Mouse (Mus musculus): ENCODE results near the gene Dgkd. TPM values are rescaled to one million over a fixed set of nuclear protein-coding genes. Genes with fewer than 3 reads are reported as not detected.

Gene Dgkd
- 60.5 and 61.1 TPM in 2 replicates for polyA plus RNA-seq (2012; rRNA removed)

DNA sequence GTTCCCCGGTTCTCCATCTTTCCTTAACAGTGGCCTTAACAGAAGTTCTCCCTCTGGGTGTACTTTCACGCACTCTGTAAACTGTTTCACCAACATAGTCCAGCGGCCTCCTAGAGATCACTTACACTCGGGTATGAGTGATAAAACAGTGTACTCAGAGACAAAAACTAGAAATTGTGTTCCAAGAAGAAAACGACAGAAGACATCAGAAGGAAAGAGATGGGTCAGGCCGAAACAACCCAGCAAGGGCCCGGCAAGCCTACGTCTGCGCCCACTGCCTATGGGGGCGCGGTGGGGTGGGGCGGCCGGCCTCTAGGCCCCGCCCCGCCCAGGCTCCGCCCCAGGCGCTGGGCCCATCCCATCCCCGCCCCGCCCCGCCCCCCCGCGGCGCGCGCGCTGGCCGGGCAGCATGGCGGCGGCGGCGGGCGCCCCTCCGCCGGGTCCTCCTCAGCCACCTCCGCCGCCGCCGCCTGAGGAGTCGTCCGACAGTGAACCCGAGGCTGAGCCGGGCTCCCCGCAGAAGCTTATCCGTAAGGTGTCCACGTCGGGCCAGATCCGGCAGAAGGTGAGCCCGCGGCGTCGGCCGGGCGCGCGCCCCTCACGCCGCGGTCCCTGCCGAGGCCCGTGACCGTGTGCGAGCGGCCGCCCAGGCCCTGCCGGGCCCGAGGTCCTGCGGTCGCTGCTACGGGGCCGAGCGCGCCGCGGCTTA is at the start of gene Dgkd:
Dgkd (plus strand) TSS at position 396 of the 709 bp plus-strand sequence.

DNA sequence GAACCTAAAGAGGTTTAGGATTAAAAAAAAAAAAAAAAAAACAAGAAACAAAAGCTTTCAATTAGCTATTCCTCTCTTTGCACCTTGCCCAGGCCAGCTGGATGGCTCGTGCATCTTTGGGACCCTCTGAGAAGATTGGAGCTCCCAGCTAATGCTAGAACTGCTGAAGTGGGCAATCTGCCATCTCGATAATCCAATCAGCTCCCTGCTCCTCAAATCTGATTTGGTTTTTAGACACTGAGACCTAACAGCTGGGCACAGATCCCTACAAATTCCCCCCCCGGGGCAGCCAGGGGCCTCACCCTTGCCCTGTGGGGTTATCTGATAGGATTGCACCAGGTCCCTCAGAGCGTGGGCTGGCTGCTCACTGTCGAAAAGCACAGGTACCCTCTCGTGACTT is 49.5 kb upstream of the Dgkd start, which contains the start of gene Sag:
Sag (plus strand) TSS at position 105 of the 400 bp plus-strand sequence.

Other genes with a start within 250 kb of the Dgkd start
- gene Inpp5d, start 233.0 kb upstream of the Dgkd start, polyA plus RNA-seq (2012; rRNA removed): 5.2 and 6.0 TPM in 2 replicates
- 94.1 and 96.9 TPM in 2 replicates for gene Atg16l1, start 97.4 kb upstream of the Dgkd start, polyA plus RNA-seq (2012; rRNA removed)
- gene Sag, start 49.6 kb upstream of the Dgkd start, polyA plus RNA-seq (2012; rRNA removed): 0.66 and 1.0 TPM in 2 replicates
- gene Usp40, start 155.3 kb downstream of the Dgkd start, polyA plus RNA-seq (2012; rRNA removed): 20.3 and 20.4 TPM in 2 replicates
- gene Ugt1a10, start 202.1 kb downstream of the Dgkd start, polyA plus RNA-seq (2012; rRNA removed): not detected in 2 replicates
- gene Ugt1a9, start 217.5 kb downstream of the Dgkd start, polyA plus RNA-seq (2012; rRNA removed): not detected in 2 replicates
- not detected in 2 replicates for gene Ugt1a8, start 234.5 kb downstream of the Dgkd start, polyA plus RNA-seq (2012; rRNA removed)
- 0.75 and 0.78 TPM in 2 replicates for gene Ugt1a7c, start 241.8 kb downstream of the Dgkd start, polyA plus RNA-seq (2012; rRNA removed)
- 0.28 and 1.0 TPM in 2 replicates for gene Ugt1a6b, start 250.0 kb downstream of the Dgkd start, polyA plus RNA-seq (2012; rRNA removed)

All from central nervous system, embryonic 18 days (tissue).